Mouse (Mus musculus) left cerebral cortex, postnatal 25 days (tissue): Measurements from ENCODE around the gene Dennd6a. TPM values are rescaled to one million over a fixed set of nuclear protein-coding genes. Genes with fewer than 3 reads are reported as not detected.

Experiments
- DNase-seq, 2 experiments: peaks; one replicate each; pipeline ENCODE4 v3.0.0; 2022; ENCODE audit warnings: low spot score in 2 of 2, mixed read lengths in 1 of 2
- intact Hi-C: fragments of 180-260 bp; cut with DNase I; formaldehyde crosslinking; loops from one replicate; pipeline ENCODE4 v1.15.1; 2025
- total RNA-seq, 2 experiments: library from RNA; stranded (reverse); gene quantifications; 2 replicates each; pipeline ENCODE4 v1.2.3; 2021

The Dennd6a gene
- total RNA-seq, 2 experiments from 2014 or later, result 26.0 to 26.1 TPM

GRCm38 (mm10) chr14:26562247-26562646 is 11.4 kb upstream of the Dennd6a start:
- DNase-seq, result no peak
- intact Hi-C loops, result no loop called here

- no peak for DNase-seq
- intact Hi-C loops, result no loop called here
Observed at GRCm38 (mm10) chr14:26569880-26570279, 3.8 kb upstream of the Dennd6a start.

- DNase-seq, result no peak
- intact Hi-C loops, result no loop called here
Observed at GRCm38 (mm10) chr14:26571951-26572675, 1.5 kb upstream of the Dennd6a start.

GRCm38 (mm10) chr14:26576255-26576780 is 2.7 kb downstream of the Dennd6a start:
- no peak for DNase-seq
- intact Hi-C loops, result loop anchor here (2.0 to 5.0 kb wide), 2 partner anchors 20 to 84 kb away; no protein-coding TSS in a partner anchor

GRCm38 (mm10) chr14:26578791-26579191 is 5.1 kb downstream of the Dennd6a start:
- DNase-seq, result no peak
- intact Hi-C loops, result loop anchor here (1.0 to 5.0 kb wide), 2 partner anchors 44 to 86 kb away; partner anchors contain the start of gene Slmap

GRCm38 (mm10) chr14:26579346-26580343 is 6.0 kb downstream of the Dennd6a start:
- DNase-seq, result peak; percentile 86 to 91
- intact Hi-C loops, result loop anchor here (1.0 to 5.0 kb wide), 2 partner anchors 45 to 87 kb away; partner anchors contain the start of gene Slmap

- intact Hi-C loops, result no loop called here
- DNase-seq, result no peak
Observed at GRCm38 (mm10) chr14:26583645-26584044, 10.0 kb downstream of the Dennd6a start.

GRCm38 (mm10) chr14:26587116-26587515 is 13.5 kb downstream of the Dennd6a start:
- intact Hi-C loops, result no loop called here
- no peak for DNase-seq

- DNase-seq, result no peak
- intact Hi-C loops, result no loop called here
Observed at GRCm38 (mm10) chr14:26591353-26591752, 17.7 kb downstream of the Dennd6a start.

- intact Hi-C loops, result no loop called here
- no peak for DNase-seq
Observed at GRCm38 (mm10) chr14:26593281-26593895, 19.7 kb downstream of the Dennd6a start.

- intact Hi-C loops, result loop anchor here (5.0 kb wide), 1 partner anchor 108 kb away; no protein-coding TSS in a partner anchor
- DNase-seq, result no peak
Observed at GRCm38 (mm10) chr14:26595167-26595566, 21.5 kb downstream of the Dennd6a start.

- peak in 1 of 2 experiments; percentile 3 for DNase-seq
- intact Hi-C loops, result loop anchor here (5.0 kb wide), 1 partner anchor 109 kb away; no protein-coding TSS in a partner anchor
Observed at GRCm38 (mm10) chr14:26595695-26596365, 22.2 kb downstream of the Dennd6a start.

GRCm38 (mm10) chr14:26605354-26605753 is 31.7 kb downstream of the Dennd6a start:
- intact Hi-C loops, result no loop called here
- no peak for DNase-seq

GRCm38 (mm10) chr14:26609674-26610073 is 36.0 kb downstream of the Dennd6a start:
- intact Hi-C loops, result no loop called here
- no peak for DNase-seq

GRCm38 (mm10) chr14:26610689-26611088 is 37.0 kb downstream of the Dennd6a start:
- DNase-seq, result no peak
- intact Hi-C loops, result no loop called here

GRCm38 (mm10) chr14:26625301-26625700 is 51.6 kb downstream of the Dennd6a start:
- no peak for DNase-seq
- intact Hi-C loops, result no loop called here

- intact Hi-C loops, result no loop called here
- no peak for DNase-seq
Observed at GRCm38 (mm10) chr14:26626605-26627140, 53.0 kb downstream of the Dennd6a start.

GRCm38 (mm10) chr14:26637025-26637850 is 63.6 kb downstream of the Dennd6a start:
- peak; percentile 27 to 55 for DNase-seq
- intact Hi-C loops, result loop anchor here (5.0 kb wide), 2 partner anchors 105 to 145 kb away; partner anchors contain the start of gene Slmap
